Mouse (Mus musculus) gastrocnemius, postnatal 36 days (tissue): Measurements from ENCODE around the gene Inppl1. TPM values are rescaled to one million over a fixed set of nuclear protein-coding genes. Genes with fewer than 3 reads are reported as not detected.

ENCODE experiments used
- DNase-seq, 2 experiments: peaks; one replicate each; pipeline ENCODE4 v3.0.0; 2022
- intact Hi-C: fragments of 180-260 bp; cut with DNase I; formaldehyde crosslinking; loops from one replicate; pipeline ENCODE4 v1.15.1; 2025
- total RNA-seq, 2 experiments: library from RNA; stranded (reverse); gene quantifications; 2 replicates each; pipeline ENCODE4 v1.2.3; 2021

Gene Inppl1
- total RNA-seq, 2 experiments from 2014 or later: 79.2 to 96.2 TPM

- intact Hi-C loops: no loop called here
- no peak for DNase-seq
These were observed 13.7 kb upstream of the Inppl1 start for GRCm38 (mm10) chr7:101851689-101852088.

GRCm38 (mm10) chr7:101847934-101848333 is 9.9 kb upstream of the Inppl1 start:
- intact Hi-C loops: loop anchor here (1.0 to 2.0 kb wide), 2 partner anchors 17 to 41 kb away; no protein-coding TSS in a partner anchor
- no peak for DNase-seq

- intact Hi-C loops: no loop called here
- DNase-seq: no peak
These were observed 6.2 kb upstream of the Inppl1 start for GRCm38 (mm10) chr7:101844186-101844585.

DNA sequence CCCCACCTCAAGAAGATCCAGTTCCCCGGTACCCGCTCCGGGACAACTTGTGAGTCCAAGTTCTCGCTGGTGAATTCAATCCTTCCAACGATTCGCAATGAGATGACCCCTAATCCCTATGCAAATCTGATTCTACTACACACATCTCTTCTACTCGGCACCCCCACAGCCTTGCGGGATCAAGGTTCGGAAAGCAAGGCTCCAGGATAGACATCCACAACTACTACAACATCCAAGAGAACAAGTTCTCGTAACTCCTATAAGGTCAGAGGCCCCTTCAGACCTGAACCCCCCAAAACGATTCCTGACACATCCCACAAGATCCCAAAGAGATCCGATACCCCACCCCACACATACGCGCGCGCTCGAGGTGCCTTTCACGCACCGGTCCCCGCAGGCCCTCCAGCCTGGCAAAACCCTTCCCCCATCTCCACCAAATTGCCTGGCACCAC is 849 bp downstream of the Inppl1 start:
- intact Hi-C loops: loop anchor here (5.0 kb wide), 2 partner anchors 60 to 160 kb away; no protein-coding TSS in a partner anchor
- no peak for DNase-seq

GRCm38 (mm10) chr7:101836271-101837153 is 1.5 kb downstream of the Inppl1 start:
- intact Hi-C loops: loop anchor here (5.0 kb wide), 2 partner anchors 61 to 159 kb away; no protein-coding TSS in a partner anchor
- DNase-seq: peak; percentile 31 to 60

- no peak for DNase-seq
- intact Hi-C loops: loop anchor here (5.0 kb wide), 2 partner anchors 62 to 158 kb away; no protein-coding TSS in a partner anchor
These were observed 2.4 kb downstream of the Inppl1 start for GRCm38 (mm10) chr7:101835457-101836109.

DNA sequence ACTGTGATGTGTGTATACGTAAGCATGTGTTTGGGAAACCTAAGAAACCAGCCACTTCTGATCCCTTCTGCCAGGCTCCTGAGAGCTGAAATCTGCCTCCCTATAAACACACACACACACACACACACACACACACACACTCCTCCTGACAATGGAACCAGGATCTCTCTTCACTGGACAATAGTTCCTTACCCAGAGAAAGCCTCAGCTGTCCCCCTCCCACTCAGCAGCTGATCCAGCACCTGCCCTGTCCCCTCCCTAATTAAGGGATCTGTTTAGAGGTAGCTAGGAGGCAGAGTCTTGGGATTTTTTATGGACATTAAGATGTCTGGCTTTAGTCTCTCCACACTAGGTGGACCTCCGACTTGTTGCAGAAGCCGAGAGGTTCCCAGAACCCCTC is 3.1 kb downstream of the Inppl1 start:
- intact Hi-C loops: loop anchor here (5.0 kb wide), 2 partner anchors 62 to 158 kb away; no protein-coding TSS in a partner anchor
- no peak for DNase-seq

- intact Hi-C loops: no loop called here
These were observed 4.0 kb downstream of the Inppl1 start for GRCm38 (mm10) chr7:101833916-101834584.

DNA sequence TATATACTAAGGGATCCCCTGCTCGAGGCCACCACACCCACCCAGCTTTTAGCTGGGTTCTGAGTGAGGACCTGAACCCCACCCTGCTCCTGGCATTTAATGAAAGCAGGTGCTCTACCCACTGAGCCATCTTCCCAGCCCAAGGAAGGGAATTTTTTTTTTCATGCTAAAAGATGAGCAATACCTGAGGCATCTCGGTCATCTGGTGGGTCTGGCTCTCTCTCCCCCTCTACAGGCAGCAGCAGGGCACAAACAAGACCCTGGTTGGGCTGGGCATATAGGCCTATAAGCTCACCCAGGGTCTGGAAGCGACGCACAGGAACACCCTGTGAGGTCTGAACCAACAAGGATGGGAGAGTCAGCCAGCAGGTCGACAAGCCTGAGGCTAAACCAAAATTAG is 4.7 kb downstream of the Inppl1 start:
- no peak for DNase-seq
- intact Hi-C loops: no loop called here

More at GRCm38 (mm10) chr7:101833916-101834584, 4.0 kb downstream of the Inppl1 start:
- no peak for DNase-seq

DNA sequence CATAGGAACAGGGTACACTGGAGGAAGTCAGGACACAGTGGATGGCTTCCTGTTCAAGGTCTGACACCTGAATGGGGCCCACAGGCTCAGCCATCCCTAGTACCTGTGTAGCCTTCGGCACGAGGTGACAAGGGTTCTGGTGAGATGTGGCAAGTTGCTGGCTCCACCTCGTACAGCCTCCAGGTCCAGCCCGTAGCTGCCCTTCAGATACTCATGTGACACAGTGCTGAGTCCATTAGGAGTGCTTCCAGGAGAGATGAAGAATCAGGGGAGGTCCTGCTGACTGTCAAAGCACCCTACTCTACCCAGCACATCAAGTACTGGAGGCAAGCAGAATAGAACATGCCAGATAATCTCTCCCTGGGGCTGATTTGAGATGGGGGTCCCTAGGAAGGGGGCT is 5.7 kb downstream of the Inppl1 start:
- DNase-seq: no peak
- intact Hi-C loops: no loop called here

DNA sequence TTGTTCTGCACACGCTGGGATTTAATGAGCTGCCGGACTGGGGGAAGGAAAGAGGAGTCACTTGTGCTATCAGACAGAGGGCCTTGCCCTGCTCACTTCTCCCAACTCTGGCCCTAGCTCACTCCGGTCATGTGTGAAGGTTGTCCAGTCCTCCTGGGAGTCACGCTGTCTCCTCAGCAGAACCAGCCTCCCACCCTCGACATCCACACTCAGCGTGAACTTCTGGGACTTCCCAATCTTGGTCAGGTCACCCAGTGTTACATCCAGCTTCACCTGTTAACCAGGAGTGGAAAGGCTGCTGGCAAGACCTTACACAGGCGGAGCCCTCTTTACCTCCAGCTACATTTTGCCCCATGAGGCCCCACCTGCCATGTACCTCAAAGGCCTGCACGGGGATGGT is 6.6 kb downstream of the Inppl1 start:
- intact Hi-C loops: loop anchor here (1.0 kb wide), 1 partner anchor 16 kb away; no protein-coding TSS in a partner anchor
- DNase-seq: no peak

- intact Hi-C loops: no loop called here
- DNase-seq: no peak
These were observed 7.7 kb downstream of the Inppl1 start for GRCm38 (mm10) chr7:101830373-101830772.

- intact Hi-C loops: loop anchor here (5.0 kb wide), 1 partner anchor 147 kb away; no protein-coding TSS in a partner anchor
- DNase-seq: no peak
These were observed 14.0 kb downstream of the Inppl1 start for GRCm38 (mm10) chr7:101823758-101824630.

DNA sequence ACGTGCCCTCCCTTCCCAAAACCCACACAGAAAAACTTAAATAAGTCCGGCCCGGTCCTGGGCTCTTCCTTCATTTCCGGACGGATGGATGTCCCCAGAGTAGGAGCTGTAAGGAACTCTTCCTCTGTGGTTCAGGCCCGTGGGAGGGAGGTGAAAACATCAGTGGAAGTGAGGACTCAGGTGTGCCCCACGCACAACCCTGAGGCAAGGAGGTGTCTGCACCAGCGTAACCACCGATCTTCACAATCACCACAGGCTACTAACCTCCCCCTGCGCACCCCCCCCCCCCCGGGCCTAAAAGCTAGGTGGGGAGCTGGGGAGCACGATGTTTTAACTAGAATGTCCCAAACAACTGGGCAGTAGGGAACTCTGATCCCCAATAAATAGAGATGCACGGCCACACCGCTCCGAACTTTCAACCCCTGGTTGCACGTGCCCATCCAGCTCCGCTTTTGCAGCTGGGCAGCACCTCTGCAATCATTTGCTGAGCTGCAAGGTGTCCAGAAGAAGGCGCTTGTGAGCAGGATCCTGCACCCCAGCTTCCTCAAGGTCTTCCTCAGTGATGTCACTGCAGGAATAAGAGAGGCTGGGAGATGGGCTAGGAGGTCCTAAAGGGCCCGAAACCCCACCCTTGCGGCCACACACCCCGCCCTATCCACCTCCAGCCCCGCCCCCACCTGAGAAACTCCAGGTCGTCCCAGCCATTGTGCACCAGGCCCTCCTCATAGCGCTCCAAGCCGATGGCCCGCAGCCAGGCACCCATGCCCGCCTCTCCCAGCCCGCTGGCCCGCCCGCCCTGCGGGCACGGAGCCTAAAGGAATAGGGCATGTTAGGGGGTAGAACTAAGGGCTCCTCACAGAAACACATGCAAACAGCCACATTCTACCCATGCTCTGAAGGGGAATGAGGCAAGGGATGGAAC is 14.9 kb downstream of the Inppl1 start:
- DNase-seq: no peak
- intact Hi-C loops: loop anchor here (5.0 kb wide), 1 partner anchor 146 kb away; no protein-coding TSS in a partner anchor

DNA sequence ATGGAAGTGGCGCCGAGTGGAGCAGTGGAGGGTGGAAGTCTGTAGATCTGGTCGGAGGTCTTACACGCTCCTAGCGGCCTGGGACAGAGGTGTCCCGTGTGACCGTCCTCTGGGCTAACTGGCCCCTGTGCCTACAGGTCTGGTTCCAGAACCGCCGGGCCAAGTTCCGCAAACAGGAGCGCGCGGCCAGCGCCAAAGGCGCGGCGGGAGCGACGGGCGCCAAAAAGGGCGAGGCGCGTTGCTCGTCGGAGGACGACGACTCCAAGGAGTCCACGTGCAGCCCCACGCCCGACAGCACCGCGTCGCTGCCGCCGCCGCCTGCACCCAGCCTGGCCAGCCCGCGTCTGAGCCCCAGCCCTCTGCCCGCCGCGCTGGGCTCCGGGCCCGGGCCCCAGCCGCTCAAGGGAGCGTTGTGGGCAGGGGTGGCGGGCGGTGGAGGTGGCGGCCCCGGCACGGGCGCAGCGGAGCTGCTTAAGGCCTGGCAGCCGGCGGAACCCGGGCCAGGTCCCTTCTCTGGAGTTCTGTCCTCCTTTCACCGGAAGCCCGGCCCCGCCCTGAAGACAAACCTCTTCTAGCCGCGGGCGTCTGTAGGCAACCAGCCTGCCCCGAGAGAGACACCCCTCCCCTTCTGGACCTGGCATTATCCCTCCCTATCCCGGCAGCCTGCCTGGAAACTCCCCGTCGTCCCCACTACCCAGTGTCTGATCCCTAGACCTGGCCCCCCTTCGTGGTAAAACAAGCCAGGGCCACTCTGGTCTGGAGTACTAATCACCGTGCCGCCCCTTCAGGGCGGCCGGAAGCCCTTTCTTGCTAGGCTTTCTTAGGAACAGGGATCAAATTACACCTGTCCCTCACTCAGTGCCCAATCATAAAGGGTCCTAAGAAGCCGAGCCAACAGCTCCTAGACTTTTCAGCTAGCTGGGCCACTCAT is 16.2 kb downstream of the Inppl1 start:
- intact Hi-C loops: loop anchor here (2.0 to 5.0 kb wide), 2 partner anchors 41 to 145 kb away; no protein-coding TSS in a partner anchor

GRCm38 (mm10) chr7:101820295-101821030 is 17.6 kb downstream of the Inppl1 start:
- intact Hi-C loops: loop anchor here (2.0 to 5.0 kb wide), 2 partner anchors 40 to 143 kb away; no protein-coding TSS in a partner anchor
- DNase-seq: peak in 1 of 2 experiments; percentile 16

More for the DNA sequence above, 16.2 kb downstream of the Inppl1 start:
- peak in 1 of 2 experiments; percentile 44 for DNase-seq
